Mouse (Mus musculus) heart, adult 2 months (tissue): ENCODE results near the gene Rnaseh2b.

Experiments
- CTCF ChIP-seq: fragments of 200-600 bp; IDR thresholded peaks from 2 replicates; pipeline ENCODE4 v1.8.1; 2022; ENCODE audit warnings: antibody characterized with exemption, mild to moderate bottlenecking, moderate library complexity
- EP300 ChIP-seq: fragments of 200-500 bp; IDR thresholded peaks from 2 replicates; pipeline ENCODE4 v1.6.1; 2011; ENCODE audit warnings: low read depth, low read length, control low read depth; ENCODE audit not compliant: insufficient read depth
- POLR2A ChIP-seq: fragments of 200-500 bp; IDR thresholded peaks from 2 replicates; pipeline ENCODE4 v1.6.1; 2011; ENCODE audit warnings: mild to moderate bottlenecking, low read depth, low read length, control low read depth; ENCODE audit not compliant: insufficient read depth

GRCm38 (mm10) chr14:62361263-62361980 lies 69.0 kb downstream of the Rnaseh2b start:
- TF ChIP-seq CTCF: no peak
- no peak for TF ChIP-seq EP300
- TF ChIP-seq POLR2A: no peak
